Mouse (Mus musculus): ENCODE results near the gene Zfp507. TPM values are rescaled to one million over a fixed set of nuclear protein-coding genes. Genes with fewer than 3 reads are reported as not detected.

Zfp507 gene
- polyA plus RNA-seq, 1 experiment: 7.0 TPM

DNA sequence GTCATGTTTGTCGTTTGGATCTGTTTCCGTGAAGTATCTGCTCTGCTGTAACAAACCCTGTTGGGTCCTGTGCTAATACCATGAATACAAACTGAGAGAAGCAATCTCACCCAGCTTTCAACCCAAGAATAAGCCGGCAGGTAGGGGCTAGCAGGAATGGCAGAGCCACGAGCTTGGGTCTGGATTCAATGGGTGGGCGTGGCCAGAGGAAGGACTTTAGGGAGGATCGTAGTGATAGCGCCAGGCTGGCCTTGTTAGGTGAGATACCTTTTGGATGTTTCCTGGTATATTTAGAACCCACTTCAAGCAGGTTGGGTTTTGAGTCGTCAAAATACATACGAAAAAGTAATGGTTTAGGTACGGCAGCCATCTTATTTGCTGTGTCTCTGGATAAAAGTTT, 1.4 kb upstream of the Zfp507 start:
- peaks cover 15% of the 10 kb centered on the region for H3K36me3 ChIP-seq (ENCODE audit: control insufficient read depth, insufficient read depth)

DNA sequence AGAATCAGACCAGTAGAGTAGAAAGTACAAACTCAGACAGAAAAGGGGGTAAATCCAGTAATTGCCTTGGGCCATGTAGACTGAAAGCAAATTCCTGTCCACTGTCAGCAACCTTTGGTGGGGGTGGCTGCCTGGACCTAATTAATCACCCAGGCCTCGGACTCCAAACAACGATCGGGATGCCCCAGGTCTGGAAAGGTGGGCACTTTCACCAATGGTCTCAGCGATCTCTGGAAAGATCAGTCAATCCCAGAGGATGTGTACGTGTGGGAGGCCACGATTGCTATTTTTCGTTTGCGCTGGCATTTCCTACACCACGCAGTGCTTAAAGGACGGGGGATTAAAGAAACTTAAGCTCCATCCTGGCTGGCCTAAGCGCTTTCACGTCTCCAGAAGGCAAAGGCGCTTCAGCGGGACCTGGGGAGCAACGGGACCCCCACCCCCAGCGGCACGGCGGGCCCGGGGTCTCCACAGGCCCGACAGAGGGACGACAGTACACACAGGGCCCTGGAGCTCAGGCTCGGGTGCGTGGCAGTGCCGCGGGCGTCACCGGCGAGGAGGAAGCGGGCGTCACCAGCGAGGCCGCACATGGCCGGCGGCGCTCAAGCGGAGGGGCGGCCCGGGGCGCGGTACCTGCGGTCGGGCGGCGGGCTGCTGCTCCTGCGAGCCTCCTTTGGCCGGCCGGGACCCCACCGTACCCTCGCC, 450 bp downstream of the Zfp507 start:
- Histone ChIP-seq H3K4me3 (peak overlapping the region; percentile 74), H3ac (ENCODE audit: control insufficient read depth, insufficient read length) (peak overlapping the region; percentile 41), H3K4me2 (ENCODE audit: low read depth) (peak overlapping the region; percentile 79), H3K27me3 (ENCODE audit: control insufficient read depth, insufficient read depth, insufficient read length) (no peaks in the 10 kb centered on the region), H3K79me2 (ENCODE audit: control insufficient read depth, insufficient read depth) (peaks cover 35% of the 10 kb centered on the region), H3K36me3 (ENCODE audit: control insufficient read depth, insufficient read depth) (peaks cover 32% of the 10 kb centered on the region)
- TF ChIP-seq REST (IDR thresholded peaks at IDR 0.05; ENCODE audit: insufficient read depth, insufficient read length): no peak
- peak; percentile 22 for TF ChIP-seq POLR2AphosphoS2 (IDR thresholded peaks at IDR 0.05; ENCODE audit: insufficient read length, low read depth)
- TF ChIP-seq MYOD1 (IDR thresholded peaks at IDR 0.05; ENCODE audit: control insufficient read depth in 1 of 3, insufficient read length in 2 of 3, low read depth in 2 of 3): no peak
- no peak for TF ChIP-seq POLR2A (IDR thresholded peaks at IDR 0.05; ENCODE audit: insufficient read length, low read depth)
- TF ChIP-seq CEBPB (IDR thresholded peaks at IDR 0.05; ENCODE audit: insufficient read depth, poor library complexity, severe bottlenecking): no peak

More for the DNA sequence above, 1.4 kb upstream of the Zfp507 start:
- Histone ChIP-seq H3K27me3 (ENCODE audit: control insufficient read depth, insufficient read depth, insufficient read length) (no peaks in the 10 kb centered on the region), H3K4me2 (ENCODE audit: low read depth) (no peak overlapping the region), H3K4me3 (no peak overlapping the region), H3K79me2 (ENCODE audit: control insufficient read depth, insufficient read depth) (peaks cover 24% of the 10 kb centered on the region), H3ac (ENCODE audit: control insufficient read depth, insufficient read length) (no peak overlapping the region)
- TF ChIP-seq POLR2A (IDR thresholded peaks at IDR 0.05; ENCODE audit: insufficient read length, low read depth): no peak
- TF ChIP-seq MYOD1 (IDR thresholded peaks at IDR 0.05; ENCODE audit: control insufficient read depth in 1 of 3, insufficient read length in 2 of 3, low read depth in 2 of 3): no peak
- no peak for TF ChIP-seq TCF3 (IDR thresholded peaks at IDR 0.05; ENCODE audit: insufficient read length, low read depth)
- TF ChIP-seq MAX (IDR thresholded peaks at IDR 0.05; ENCODE audit: low read depth): no peak
- no peak for TF ChIP-seq SRF (IDR thresholded peaks at IDR 0.05; ENCODE audit: control insufficient read depth, insufficient read length, low read depth)
- no peak for TF ChIP-seq CEBPB (IDR thresholded peaks at IDR 0.05; ENCODE audit: insufficient read depth, poor library complexity, severe bottlenecking)
- TF ChIP-seq USF1 (IDR thresholded peaks at IDR 0.05; ENCODE audit: low read depth): no peak
- TF ChIP-seq MYOG (IDR thresholded peaks at IDR 0.05; ENCODE audit: control insufficient read depth in 1 of 3, insufficient read depth in 1 of 3, insufficient read length in 2 of 3, low read depth in 2 of 3): no peak
- no peak for TF ChIP-seq POLR2AphosphoS2 (IDR thresholded peaks at IDR 0.05; ENCODE audit: insufficient read length, low read depth)
- TF ChIP-seq E2F4 (IDR thresholded peaks at IDR 0.05; ENCODE audit: insufficient read depth): no peak
- no peak for TF ChIP-seq TCF12 (IDR thresholded peaks at IDR 0.05; ENCODE audit: insufficient read depth, poor library complexity, severe bottlenecking)
- TF ChIP-seq REST (IDR thresholded peaks at IDR 0.05; ENCODE audit: insufficient read depth, insufficient read length): no peak

DNA sequence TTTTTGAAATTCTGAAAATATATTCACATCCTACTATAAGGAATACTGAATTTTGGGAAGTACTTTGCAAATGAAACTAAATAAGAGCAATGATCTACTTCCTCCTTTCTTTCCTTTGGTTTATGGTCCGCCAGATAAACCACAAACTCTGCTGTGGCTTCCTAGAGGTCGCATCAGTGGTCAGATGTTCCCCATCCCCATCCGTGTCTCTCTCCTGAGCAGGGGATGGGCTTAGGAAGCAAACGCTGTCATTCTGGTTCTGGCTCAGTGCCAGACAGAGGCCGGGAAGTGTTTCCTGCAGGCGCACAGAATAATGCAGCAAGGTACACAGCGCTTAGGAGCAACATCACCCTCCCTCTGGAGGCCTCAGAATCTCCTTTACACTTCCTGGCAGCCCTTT, 6.7 kb downstream of the Zfp507 start:
- Histone ChIP-seq H3K79me2 (ENCODE audit: control insufficient read depth, insufficient read depth) (peaks cover 23% of the 10 kb centered on the region), H3K4me3 (no peak overlapping the region), H3K27me3 (ENCODE audit: control insufficient read depth, insufficient read depth, insufficient read length) (no peaks in the 10 kb centered on the region), H3K4me2 (ENCODE audit: low read depth) (no peak overlapping the region), H3ac (ENCODE audit: control insufficient read depth, insufficient read length) (no peak overlapping the region), H3K36me3 (ENCODE audit: control insufficient read depth, insufficient read depth) (peaks cover 52% of the 10 kb centered on the region)
- no peak for TF ChIP-seq USF1 (IDR thresholded peaks at IDR 0.05; ENCODE audit: low read depth)
- no peak for TF ChIP-seq MAX (IDR thresholded peaks at IDR 0.05; ENCODE audit: low read depth)
- TF ChIP-seq CEBPB (IDR thresholded peaks at IDR 0.05; ENCODE audit: insufficient read depth, poor library complexity, severe bottlenecking): no peak
- no peak for TF ChIP-seq REST (IDR thresholded peaks at IDR 0.05; ENCODE audit: insufficient read depth, insufficient read length)
- TF ChIP-seq POLR2AphosphoS2 (IDR thresholded peaks at IDR 0.05; ENCODE audit: insufficient read length, low read depth): no peak
- no peak for TF ChIP-seq MYOG (IDR thresholded peaks at IDR 0.05; ENCODE audit: control insufficient read depth in 1 of 3, insufficient read depth in 1 of 3, insufficient read length in 2 of 3, low read depth in 2 of 3)
- no peak for TF ChIP-seq E2F4 (IDR thresholded peaks at IDR 0.05; ENCODE audit: insufficient read depth)
- no peak for TF ChIP-seq TCF12 (IDR thresholded peaks at IDR 0.05; ENCODE audit: insufficient read depth, poor library complexity, severe bottlenecking)
- TF ChIP-seq POLR2A (IDR thresholded peaks at IDR 0.05; ENCODE audit: insufficient read length, low read depth): no peak
- TF ChIP-seq TCF3 (IDR thresholded peaks at IDR 0.05; ENCODE audit: insufficient read length, low read depth): no peak
- no peak for TF ChIP-seq SRF (IDR thresholded peaks at IDR 0.05; ENCODE audit: control insufficient read depth, insufficient read length, low read depth)
- TF ChIP-seq MYOD1 (IDR thresholded peaks at IDR 0.05; ENCODE audit: control insufficient read depth in 1 of 3, insufficient read length in 2 of 3, low read depth in 2 of 3): no peak

DNA sequence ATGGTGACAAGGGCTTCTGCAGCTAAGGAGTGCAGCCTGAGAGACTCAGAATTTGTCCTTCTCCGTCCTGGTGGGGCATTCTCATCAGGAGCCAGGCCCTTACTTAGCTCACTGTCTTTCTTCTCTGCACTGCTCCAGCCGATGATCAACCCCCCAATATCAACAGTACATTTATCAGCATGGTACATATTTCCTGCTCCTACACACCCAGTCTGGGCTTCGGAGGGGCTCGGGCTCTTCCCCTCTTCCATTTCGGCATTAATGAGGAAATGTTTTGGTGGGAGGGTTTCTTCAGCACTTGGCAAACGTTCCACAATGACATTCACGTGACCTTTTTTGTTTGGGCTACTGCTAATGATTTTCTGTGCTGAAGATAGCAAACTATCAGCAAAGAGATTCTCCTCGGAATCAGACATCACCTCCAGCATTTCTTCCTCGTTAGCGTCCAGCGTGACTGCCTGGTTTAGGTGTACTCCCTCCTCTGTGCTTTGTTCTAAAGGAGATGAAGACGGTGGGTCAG, 8.6 kb downstream of the Zfp507 start:
- no peaks in the 10 kb centered on the region for H3K27me3 ChIP-seq (ENCODE audit: control insufficient read depth, insufficient read depth, insufficient read length)
- H3K79me2 ChIP-seq (ENCODE audit: control insufficient read depth, insufficient read depth): peaks cover 13% of the 10 kb centered on the region
- no peak for TF ChIP-seq SRF (IDR thresholded peaks at IDR 0.05; ENCODE audit: control insufficient read depth, insufficient read length, low read depth)
- TF ChIP-seq MYOG (IDR thresholded peaks at IDR 0.05; ENCODE audit: control insufficient read depth in 1 of 3, insufficient read depth in 1 of 3, insufficient read length in 2 of 3, low read depth in 2 of 3): no peak
- no peak for TF ChIP-seq MAX (IDR thresholded peaks at IDR 0.05; ENCODE audit: low read depth)
- TF ChIP-seq POLR2A (IDR thresholded peaks at IDR 0.05; ENCODE audit: insufficient read length, low read depth): no peak
- TF ChIP-seq USF1 (IDR thresholded peaks at IDR 0.05; ENCODE audit: low read depth): no peak
- no peak for TF ChIP-seq TCF12 (IDR thresholded peaks at IDR 0.05; ENCODE audit: insufficient read depth, poor library complexity, severe bottlenecking)
- no peak for TF ChIP-seq MYOD1 (IDR thresholded peaks at IDR 0.05; ENCODE audit: control insufficient read depth in 1 of 3, insufficient read length in 2 of 3, low read depth in 2 of 3)
- TF ChIP-seq TCF3 (IDR thresholded peaks at IDR 0.05; ENCODE audit: insufficient read length, low read depth): no peak
- TF ChIP-seq E2F4 (IDR thresholded peaks at IDR 0.05; ENCODE audit: insufficient read depth): no peak
- TF ChIP-seq CEBPB (IDR thresholded peaks at IDR 0.05; ENCODE audit: insufficient read depth, poor library complexity, severe bottlenecking): no peak
- no peak for TF ChIP-seq REST (IDR thresholded peaks at IDR 0.05; ENCODE audit: insufficient read depth, insufficient read length)
- no peak for TF ChIP-seq POLR2AphosphoS2 (IDR thresholded peaks at IDR 0.05; ENCODE audit: insufficient read length, low read depth)
- H3K4me2 ChIP-seq (ENCODE audit: low read depth): no peak overlapping the region
- H3K4me3 ChIP-seq: no peak overlapping the region
- H3ac ChIP-seq (ENCODE audit: control insufficient read depth, insufficient read length): no peak overlapping the region
- H3K36me3 ChIP-seq (ENCODE audit: control insufficient read depth, insufficient read depth): peaks cover 46% of the 10 kb centered on the region

Measured in myocyte (in vitro differentiated cells).